Mouse (Mus musculus) lung, postnatal 0 days (tissue): ENCODE measurements around the gene Khdc1a.

Experiments
- CTCF ChIP-seq: IDR thresholded peaks from 2 replicates; pipeline ENCODE4 v1.5.1; 2016; ENCODE audit warnings: antibody characterized with exemption, mild to moderate bottlenecking
- EP300 ChIP-seq: IDR thresholded peaks from 2 replicates; pipeline ENCODE4 v1.6.1; 2016; ENCODE audit warnings: antibody characterized with exemption, mild to moderate bottlenecking, control low read depth

- no peak for TF ChIP-seq CTCF
- TF ChIP-seq EP300, result no peak
Observed at GRCm38 (mm10) chr1:21349341-21349740, at the start of gene Khdc1a.
